Mouse (Mus musculus) lung, postnatal 0 days (tissue): ENCODE data around the gene Zic3.

ENCODE experiments used
- CTCF ChIP-seq: IDR thresholded peaks from 2 replicates; pipeline ENCODE4 v1.5.1; 2016; ENCODE audit warnings: antibody characterized with exemption, mild to moderate bottlenecking
- EP300 ChIP-seq: IDR thresholded peaks from 2 replicates; pipeline ENCODE4 v1.6.1; 2016; ENCODE audit warnings: antibody characterized with exemption, mild to moderate bottlenecking, control low read depth

GRCm38 (mm10) chrX:58030100-58030834, 7.8 kb downstream of the Zic3 start:
- TF ChIP-seq CTCF (no peak), EP300 (no peak)
